Mouse (Mus musculus) monocyte, adult 59 days (primary cell): ENCODE results near the gene Sfmbt2. TPM values are rescaled to one million over a fixed set of nuclear protein-coding genes. Genes with fewer than 3 reads are reported as not detected.

Experiments
- total RNA-seq, 2 experiments: library from RNA; stranded (reverse); gene quantifications; one replicate each; pipeline ENCODE4 v1.2.4; 2023

The Sfmbt2 gene
- 1 to 10 TPM; 2.0 to 2.7 TPM for total RNA-seq

GRCm38 (mm10) chr2:10370176-10370575, at the start of gene Sfmbt2:
Gene Sfmbt2, plus strand, starts transcription at chr2:10370510.

Other genes starting within 250 kb of the Sfmbt2 start
- not detected for gene Itih2, start 239.1 kb upstream of the Sfmbt2 start, total RNA-seq
- under 1 TPM in 1 of 2 experiments, not detected in 1; 0.13 TPM for gene Itih5, start 216.9 kb upstream of the Sfmbt2 start, total RNA-seq